Mouse (Mus musculus) kidney, postnatal 14 days (tissue): ENCODE results near the gene Nxt2.

Experiments used
- DNase-seq: peaks from one replicate; pipeline ENCODE4 v3.0.0; 2022; ENCODE audit warnings: mixed read lengths

Gene Nxt2

GRCm38 (mm10) chrX:142226542-142226941 is at the start of gene Nxt2:
TSS of gene Nxt2 (plus strand) at chrX:142226770.
- DNase-seq = no peak

- no peak for DNase-seq
These were observed 49.6 kb upstream of the Nxt2 start for GRCm38 (mm10) chrX:142176981-142177380.

- peak; percentile 40 for DNase-seq
These were observed 44.5 kb upstream of the Nxt2 start for GRCm38 (mm10) chrX:142182026-142182425.

- peak; percentile 56 for DNase-seq
These were observed 37.4 kb upstream of the Nxt2 start for GRCm38 (mm10) chrX:142189023-142189703.

GRCm38 (mm10) chrX:142190355-142190754 is 36.2 kb upstream of the Nxt2 start:
- DNase-seq = no peak

- peak; percentile 57 for DNase-seq
These were observed 32.1 kb upstream of the Nxt2 start for GRCm38 (mm10) chrX:142194420-142194819.

GRCm38 (mm10) chrX:142195551-142195950 is 31.0 kb upstream of the Nxt2 start:
- DNase-seq = peak; percentile 14

GRCm38 (mm10) chrX:142196831-142197230 is 29.7 kb upstream of the Nxt2 start, which contains the start of gene Gucy2f:
TSS of gene Gucy2f (minus strand) at chrX:142196931.
- DNase-seq = no peak

GRCm38 (mm10) chrX:142200295-142200694 is 26.3 kb upstream of the Nxt2 start:
- peak; percentile 55 for DNase-seq

GRCm38 (mm10) chrX:142227398-142228054 is 956 bp downstream of the Nxt2 start:
- peak; percentile 65 for DNase-seq

- DNase-seq = peak; percentile 80
These were observed 1.6 kb downstream of the Nxt2 start for GRCm38 (mm10) chrX:142228055-142228768.

- no peak for DNase-seq
These were observed 2.2 kb downstream of the Nxt2 start for GRCm38 (mm10) chrX:142228769-142229158.

- peak; percentile 37 for DNase-seq
These were observed 9.6 kb downstream of the Nxt2 start for GRCm38 (mm10) chrX:142236146-142236545.

GRCm38 (mm10) chrX:142237101-142237500 is 10.5 kb downstream of the Nxt2 start:
- DNase-seq = no peak

- peak; percentile 6 for DNase-seq
These were observed 19.2 kb downstream of the Nxt2 start for GRCm38 (mm10) chrX:142245682-142246327.

GRCm38 (mm10) chrX:142250008-142250736 is 23.6 kb downstream of the Nxt2 start:
- DNase-seq = no peak

GRCm38 (mm10) chrX:142276031-142276430 is 49.5 kb downstream of the Nxt2 start:
- DNase-seq = no peak

GRCm38 (mm10) chrX:142276573-142276972 is 50.0 kb downstream of the Nxt2 start:
- no peak for DNase-seq

- DNase-seq = no peak
These were observed 59.3 kb downstream of the Nxt2 start for GRCm38 (mm10) chrX:142285905-142286304.
